Mouse (Mus musculus): ENCODE measurements at regions not wholly inside any gene's neighbourhood (a gene's known extent, or its start where the extent isn't known, plus 50 kb on each side); places are given as distances from the start of the nearest gene placed in this dataset.

DNA sequence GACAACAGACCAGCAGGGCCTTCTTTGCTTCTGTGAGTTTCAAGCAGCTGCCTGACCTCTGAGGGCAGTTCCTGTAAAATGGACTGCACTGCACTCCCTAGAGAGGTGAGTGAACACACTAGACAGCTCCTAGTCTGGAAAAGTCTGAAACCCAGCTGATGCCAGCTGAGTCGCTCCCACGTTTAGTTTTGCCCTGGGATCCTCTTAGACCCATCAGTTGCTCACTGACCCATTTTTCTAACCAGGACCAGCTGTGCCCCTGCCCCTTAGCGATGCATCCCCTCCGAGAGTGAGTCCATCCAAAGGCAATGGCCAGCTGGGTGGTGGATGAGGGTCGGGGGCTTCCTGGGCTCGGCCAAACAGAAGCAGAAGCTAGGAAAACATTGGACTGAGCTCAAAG is 62.2 kb upstream of the Top1 start:
- TF ChIP-seq EP300 (IDR thresholded peaks at IDR 0.05; ENCODE audit: low read depth) (no peak), CTCF (IDR thresholded peaks at IDR 0.05; ENCODE audit: low read depth) (no peak)

Measured in liver, embryonic 14.5 days (tissue).